Mouse (Mus musculus): Measurements from ENCODE around the gene Afg1l. TPM values are rescaled to one million over a fixed set of nuclear protein-coding genes. Genes with fewer than 3 reads are reported as not detected.

Afg1l gene
- total and polyA plus RNA-seq, 2 experiments from 2014 or later = 7.9 to 8.1 TPM

GRCm38 (mm10) chr10:42417530-42418174 is 60.7 kb downstream of the Afg1l start:
- Histone ChIP-seq H3K4me3 (ENCODE audit: low read length) (no peak overlapping the region), H3K27me3 (ENCODE audit: insufficient read depth, low read length) (no peaks in the 10 kb centered on the region), H3K4me2 (ENCODE audit: low read depth, low read length) (peak overlapping the region; percentile 27), H3K9me3 (ENCODE audit: low read length) (no peaks in the 10 kb centered on the region), H3K36me3 (ENCODE audit: insufficient read depth, low read length) (no peaks in the 10 kb centered on the region), H3K27ac (no peak overlapping the region), H3K9ac (replicated peaks; ENCODE audit: low read length) (no peak overlapping the region), H3K4me1 (ENCODE audit: insufficient read depth, low read length) (no peaks in the 10 kb centered on the region)
- ATAC-seq = no peak
- no peak for TF ChIP-seq CTCF (IDR thresholded peaks at IDR 0.05; ENCODE audit: low read depth)
- 25% methylated on average over 10 of the region's 10 CpGs for WGBS
- no peak for DNase-seq (ENCODE audit: low spot score)

GRCm38 (mm10) chr10:42415821-42416470 is 62.4 kb downstream of the Afg1l start:
- no peak overlapping the region for H3K4me3 ChIP-seq (ENCODE audit: low read length)
- no peak overlapping the region for H3K4me2 ChIP-seq (ENCODE audit: low read depth, low read length)
- no peak for TF ChIP-seq CTCF (IDR thresholded peaks at IDR 0.05; ENCODE audit: low read depth)
- no peak overlapping the region for H3K27ac ChIP-seq
- no peak for ATAC-seq
- H3K9me3 ChIP-seq (ENCODE audit: low read length) = no peaks in the 10 kb centered on the region
- 67% methylated on average over 4 of the region's 4 CpGs for WGBS
- H3K4me1 ChIP-seq (ENCODE audit: insufficient read depth, low read length) = no peaks in the 10 kb centered on the region
- no peaks in the 10 kb centered on the region for H3K27me3 ChIP-seq (ENCODE audit: insufficient read depth, low read length)
- H3K36me3 ChIP-seq (ENCODE audit: insufficient read depth, low read length) = no peaks in the 10 kb centered on the region
- no peak for DNase-seq (ENCODE audit: low spot score)
- no peak overlapping the region for H3K9ac ChIP-seq (replicated peaks; ENCODE audit: low read length)

- ATAC-seq = peak; percentile 85
- H3K9ac ChIP-seq (replicated peaks; ENCODE audit: low read length) = no peak overlapping the region
- no peak overlapping the region for H3K4me2 ChIP-seq (ENCODE audit: low read depth, low read length)
Measured at GRCm38 (mm10) chr10:42410748-42411537, 67.4 kb downstream of the Afg1l start.

GRCm38 (mm10) chr10:42390436-42390835 is 87.9 kb downstream of the Afg1l start:
- DNase-seq (ENCODE audit: low spot score) = no peak
- H3K4me2 ChIP-seq (ENCODE audit: low read depth, low read length) = no peak overlapping the region
- 73% methylated on average over 11 of the region's 11 CpGs for WGBS
- no peak overlapping the region for H3K27ac ChIP-seq
- H3K36me3 ChIP-seq (ENCODE audit: insufficient read depth, low read length) = no peaks in the 10 kb centered on the region
- ATAC-seq = no peak
- TF ChIP-seq CTCF (IDR thresholded peaks at IDR 0.05; ENCODE audit: low read depth) = no peak
- H3K4me3 ChIP-seq (ENCODE audit: low read length) = no peak overlapping the region
- no peaks in the 10 kb centered on the region for H3K27me3 ChIP-seq (ENCODE audit: insufficient read depth, low read length)
- no peak overlapping the region for H3K9ac ChIP-seq (replicated peaks; ENCODE audit: low read length)
- no peaks in the 10 kb centered on the region for H3K4me1 ChIP-seq (ENCODE audit: insufficient read depth, low read length)
- no peaks in the 10 kb centered on the region for H3K9me3 ChIP-seq (ENCODE audit: low read length)

More at GRCm38 (mm10) chr10:42410748-42411537, 67.4 kb downstream of the Afg1l start:
- Histone ChIP-seq H3K27ac (peak overlapping the region; percentile 50; the same call in 1 of the 2 replicates), H3K4me3 (ENCODE audit: low read length) (no peak overlapping the region), H3K27me3 (ENCODE audit: insufficient read depth, low read length) (no peaks in the 10 kb centered on the region), H3K9me3 (ENCODE audit: low read length) (no peaks in the 10 kb centered on the region), H3K36me3 (ENCODE audit: insufficient read depth, low read length) (no peaks in the 10 kb centered on the region), H3K4me1 (ENCODE audit: insufficient read depth, low read length) (no peaks in the 10 kb centered on the region)
- 44% methylated on average over 6 of the region's 6 CpGs for WGBS
- DNase-seq (ENCODE audit: low spot score) = peak; percentile 74
- no peak for TF ChIP-seq CTCF (IDR thresholded peaks at IDR 0.05; ENCODE audit: low read depth)

- Histone ChIP-seq H3K9me3 (ENCODE audit: low read length) (no peaks in the 10 kb centered on the region), H3K27ac (no peak overlapping the region), H3K9ac (replicated peaks; ENCODE audit: low read length) (no peak overlapping the region), H3K36me3 (ENCODE audit: insufficient read depth, low read length) (no peaks in the 10 kb centered on the region), H3K4me3 (ENCODE audit: low read length) (no peak overlapping the region), H3K4me2 (ENCODE audit: low read depth, low read length) (no peak overlapping the region), H3K27me3 (ENCODE audit: insufficient read depth, low read length) (no peaks in the 10 kb centered on the region), H3K4me1 (ENCODE audit: insufficient read depth, low read length) (no peaks in the 10 kb centered on the region)
- DNase-seq (ENCODE audit: low spot score) (no peak), ATAC-seq (no peak)
- TF ChIP-seq CTCF (IDR thresholded peaks at IDR 0.05; ENCODE audit: low read depth) = no peak
Measured at GRCm38 (mm10) chr10:42388181-42388580, 90.2 kb downstream of the Afg1l start.

GRCm38 (mm10) chr10:42384946-42385644 is 93.3 kb downstream of the Afg1l start:
- Histone ChIP-seq H3K27me3 (ENCODE audit: insufficient read depth, low read length) (no peaks in the 10 kb centered on the region), H3K9ac (replicated peaks; ENCODE audit: low read length) (no peak overlapping the region), H3K36me3 (ENCODE audit: insufficient read depth, low read length) (no peaks in the 10 kb centered on the region), H3K4me3 (ENCODE audit: low read length) (no peak overlapping the region), H3K9me3 (ENCODE audit: low read length) (no peaks in the 10 kb centered on the region), H3K4me1 (ENCODE audit: insufficient read depth, low read length) (no peaks in the 10 kb centered on the region), H3K4me2 (ENCODE audit: low read depth, low read length) (no peak overlapping the region), H3K27ac (no peak overlapping the region)
- DNase-seq (ENCODE audit: low spot score) (no peak), ATAC-seq (no peak)
- WGBS = 32% methylated on average over 13 of the region's 13 CpGs
- TF ChIP-seq CTCF (IDR thresholded peaks at IDR 0.05; ENCODE audit: low read depth) = no peak

Data from hindbrain, postnatal 0 days (tissue).